Mouse (Mus musculus): ENCODE measurements at regions not wholly inside any gene's neighbourhood (a gene's known extent, or its start where the extent isn't known, plus 50 kb on each side); places are given as distances from the start of the nearest gene placed in this dataset.

DNA sequence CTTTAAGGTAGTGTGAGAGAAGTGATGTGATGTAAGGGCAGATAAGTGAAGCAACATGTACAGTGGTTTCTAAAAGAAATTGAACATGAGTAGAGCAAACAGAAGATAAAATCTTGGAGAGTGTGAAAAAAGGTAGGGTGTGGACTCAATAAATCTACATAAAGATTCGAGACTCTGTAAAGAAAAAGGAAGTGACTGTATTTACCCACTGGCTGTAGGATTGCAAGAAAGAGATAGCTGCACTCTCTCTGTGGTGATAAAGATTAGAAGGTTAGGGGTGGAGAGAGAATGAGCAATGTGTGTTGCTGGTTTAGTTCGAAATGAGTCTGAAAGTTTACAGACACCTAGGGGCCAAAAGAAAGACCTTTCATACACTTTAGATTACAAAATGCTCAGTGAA is 555.8 kb downstream of the Gm43517 start:
- TF ChIP-seq CTCF (IDR thresholded peaks at IDR 0.05; ENCODE audit: low read depth, low read length) (no peak), GATA1 (IDR thresholded peaks at IDR 0.05; ENCODE audit: borderline replicate concordance, low read length) (no peak), POLR2AphosphoS5 (IDR thresholded peaks at IDR 0.05; ENCODE audit: insufficient replicate concordance, low read depth, low read length) (no peak), TAL1 (conservative IDR thresholded peaks at IDR 0.05; ENCODE audit: low read depth, low read length) (no peak), GATA2 (IDR thresholded peaks at IDR 0.05; ENCODE audit: borderline replicate concordance, low read depth, low read length) (no peak)

All from G1E (cell line).